Mouse (Mus musculus) cerebellum, adult 11-12 months (tissue): ENCODE results near the gene Itsn1.

ENCODE experiments used
- DNase-seq: peaks from one replicate; pipeline ENCODE4 v3.0.0; 2022

Gene Itsn1

DNA sequence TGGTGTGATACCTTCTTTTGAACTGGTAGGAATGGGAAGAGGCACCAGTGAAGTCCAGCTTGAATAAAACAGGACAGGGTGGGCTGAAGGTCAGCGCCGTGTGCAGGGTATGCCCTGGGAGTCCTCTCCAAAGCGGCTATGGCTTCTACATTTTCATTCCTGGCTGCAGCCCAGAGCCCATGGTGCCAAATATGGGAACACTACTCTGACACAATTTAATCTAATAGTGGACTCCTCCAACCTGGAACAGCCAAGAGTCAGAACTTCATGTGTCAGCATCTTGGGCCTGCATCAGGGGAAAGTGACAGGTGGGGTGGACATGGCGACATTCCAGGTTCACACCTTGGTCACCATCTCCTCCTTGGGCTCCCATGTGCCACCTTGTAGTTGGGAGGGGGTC, 147.4 kb downstream of the Itsn1 start:
- DNase-seq: no peak

DNA sequence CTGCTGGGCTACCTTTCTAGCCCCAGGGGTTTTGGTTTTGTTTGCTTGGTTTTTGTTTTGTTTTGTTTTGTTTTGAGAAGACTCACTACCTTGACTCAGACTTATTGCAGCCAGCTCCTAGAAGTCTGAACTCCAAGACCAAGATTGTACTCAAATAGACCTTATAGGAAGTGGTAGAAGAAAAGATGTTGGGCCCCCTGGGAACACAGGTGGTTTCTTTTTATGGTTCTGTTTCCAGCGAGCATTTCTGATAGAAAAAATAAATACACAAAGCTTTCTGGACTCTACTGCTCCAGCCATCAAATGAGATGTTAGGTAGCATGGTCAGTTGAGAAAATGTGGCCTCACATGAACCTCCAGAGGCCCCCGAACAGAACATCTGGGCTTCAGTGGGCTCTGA, 150.0 kb downstream of the Itsn1 start:
- DNase-seq: no peak

DNA sequence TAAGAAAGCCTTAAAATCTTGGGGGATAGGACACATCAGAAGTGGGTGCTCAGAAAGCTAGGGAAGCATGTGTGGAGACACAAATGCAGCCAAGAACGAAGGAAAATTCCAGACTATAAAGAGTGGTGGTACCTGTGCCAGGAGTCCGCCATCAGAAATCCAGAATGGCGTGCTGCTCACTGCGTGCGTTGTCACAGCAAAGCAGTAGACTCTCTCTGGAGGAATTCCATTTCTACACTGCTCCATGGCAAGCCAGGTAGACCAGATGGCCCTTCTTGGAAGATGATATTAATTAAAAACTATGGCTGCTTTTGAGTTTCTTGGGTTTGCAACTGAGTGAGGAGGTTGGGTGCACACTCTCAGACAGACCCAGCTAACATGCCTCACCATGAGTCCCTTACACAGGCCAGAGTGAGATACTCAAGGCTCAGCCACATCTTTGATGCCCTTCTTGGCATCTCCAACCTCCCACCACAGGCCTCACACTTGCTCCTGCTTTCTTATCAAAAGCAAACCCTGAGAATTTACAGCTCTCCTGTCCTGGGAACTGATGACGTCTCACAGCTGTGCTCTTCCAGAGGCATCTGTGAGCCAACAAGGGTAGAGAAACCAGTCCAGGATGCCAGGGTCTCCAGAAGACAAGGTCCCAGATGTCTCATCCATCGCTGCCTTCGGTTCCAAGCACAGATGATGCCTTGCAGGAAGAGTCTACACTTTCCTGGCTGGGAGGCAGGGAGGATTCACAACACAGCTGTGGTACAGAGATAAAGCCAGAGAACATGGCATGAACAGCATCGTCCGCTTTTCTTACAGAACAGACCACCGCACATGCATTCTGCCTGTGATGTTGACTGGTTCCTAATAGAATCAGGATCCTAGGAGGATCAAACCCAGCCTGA, 152.0 kb downstream of the Itsn1 start:
- no peak for DNase-seq

DNA sequence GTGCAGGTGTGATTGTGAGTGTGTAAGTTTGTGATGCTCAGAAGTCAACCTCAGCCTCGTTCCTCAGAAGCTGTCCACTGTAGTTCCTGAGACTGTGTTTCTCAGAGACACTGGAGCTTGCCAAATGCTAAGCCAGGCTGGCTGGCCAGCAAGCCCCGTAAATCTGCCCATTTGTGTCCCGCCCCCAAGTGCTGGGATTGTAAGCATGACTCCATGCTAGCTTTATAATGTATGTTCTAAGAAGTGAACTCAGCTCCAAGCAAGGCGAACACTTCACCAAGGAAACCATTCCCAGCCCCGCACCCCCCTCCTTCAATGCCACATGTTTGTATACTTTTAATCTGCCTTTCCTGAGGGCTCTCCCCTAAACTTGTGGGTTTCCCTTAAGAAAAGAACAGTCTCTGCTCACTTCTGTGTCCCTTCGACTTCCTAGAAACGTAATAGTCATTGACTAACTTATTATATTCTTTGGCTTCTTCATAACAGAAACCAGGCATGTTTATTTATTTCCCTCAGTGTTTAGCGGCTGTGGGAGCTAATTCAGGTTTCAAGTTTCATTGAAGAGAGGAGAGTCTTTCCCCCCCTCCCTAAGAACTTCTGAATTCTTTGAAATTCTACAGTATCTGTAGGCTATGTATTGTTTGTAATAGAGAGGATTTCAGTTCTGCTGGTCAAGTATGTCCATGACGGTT, 153.2 kb downstream of the Itsn1 start:
- DNase-seq: no peak

DNA sequence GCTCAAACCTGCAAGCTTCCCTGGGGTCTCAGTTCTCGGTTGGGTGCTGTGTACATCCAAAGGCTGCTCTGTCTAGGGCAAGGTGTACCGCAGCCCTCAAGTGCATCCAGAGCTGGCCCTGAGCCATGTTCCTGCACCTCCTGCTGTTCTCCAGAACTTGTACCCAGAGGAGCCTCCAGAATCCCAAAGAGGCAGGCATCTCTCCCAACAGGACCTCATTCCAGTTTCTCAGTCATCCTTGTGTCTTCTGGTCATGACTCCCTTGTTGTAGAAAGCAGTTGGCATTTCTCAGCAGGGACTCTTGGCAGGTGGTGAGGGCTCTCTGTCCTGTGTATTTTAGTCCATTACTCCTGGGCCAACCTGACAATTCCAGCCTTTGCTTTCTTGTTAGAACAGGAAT, 154.6 kb downstream of the Itsn1 start:
- DNase-seq: peak; percentile 76

DNA sequence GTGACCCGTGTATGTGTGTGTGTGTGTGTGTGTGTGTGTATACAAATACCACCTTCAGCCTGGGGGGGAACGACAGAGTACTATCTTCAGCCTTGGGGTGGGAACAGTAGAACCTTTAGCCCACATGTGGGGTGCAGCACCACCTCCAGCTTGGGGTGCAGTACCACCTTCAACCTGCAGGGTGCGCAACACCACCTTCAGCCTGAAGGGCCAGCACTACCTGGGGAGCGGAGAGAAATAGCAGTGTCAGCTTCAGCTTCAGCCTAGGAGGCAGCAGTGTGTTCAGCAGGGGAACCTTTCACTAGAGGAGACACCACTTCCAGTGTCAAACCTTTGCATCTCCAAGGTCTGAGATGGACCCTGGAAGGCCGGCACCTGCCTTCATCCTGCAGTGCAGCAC, 155.1 kb downstream of the Itsn1 start:
- no peak for DNase-seq

DNA sequence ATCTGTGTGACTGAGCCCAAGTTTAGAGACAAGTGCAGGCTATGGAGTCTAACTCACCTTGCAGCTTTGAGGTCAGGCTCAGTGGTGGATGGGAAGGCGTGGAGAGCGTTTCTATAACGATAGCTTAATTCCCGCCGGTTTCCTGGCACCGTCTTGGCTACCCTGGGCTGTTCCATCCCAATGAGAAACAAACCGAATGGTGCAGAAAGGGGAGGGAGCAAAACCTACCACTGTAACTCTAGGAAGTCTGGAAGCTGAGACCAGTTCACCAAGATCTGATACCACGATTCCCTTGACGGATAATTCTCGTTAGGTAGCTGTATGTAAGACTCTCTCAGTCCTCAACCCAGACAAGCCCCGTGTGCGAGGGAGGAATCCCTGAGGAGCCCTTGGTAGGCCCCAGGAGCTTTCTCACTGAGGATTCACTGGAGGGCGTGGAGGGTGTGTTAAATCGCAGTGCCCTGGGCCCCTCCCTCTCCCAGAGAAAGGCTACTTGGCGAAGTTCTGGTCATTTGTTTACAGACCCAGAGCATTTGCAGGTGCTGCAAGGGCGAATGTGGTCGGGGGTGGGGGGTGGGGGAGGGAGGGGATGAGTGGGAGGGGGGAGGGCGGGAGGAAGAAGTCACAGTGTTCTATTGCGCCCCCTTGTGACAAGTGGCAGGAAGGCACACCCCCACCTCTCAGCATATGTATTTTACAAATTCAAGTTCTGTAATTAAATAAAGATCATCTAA, 156.5 kb downstream of the Itsn1 start:
- DNase-seq: no peak

DNA sequence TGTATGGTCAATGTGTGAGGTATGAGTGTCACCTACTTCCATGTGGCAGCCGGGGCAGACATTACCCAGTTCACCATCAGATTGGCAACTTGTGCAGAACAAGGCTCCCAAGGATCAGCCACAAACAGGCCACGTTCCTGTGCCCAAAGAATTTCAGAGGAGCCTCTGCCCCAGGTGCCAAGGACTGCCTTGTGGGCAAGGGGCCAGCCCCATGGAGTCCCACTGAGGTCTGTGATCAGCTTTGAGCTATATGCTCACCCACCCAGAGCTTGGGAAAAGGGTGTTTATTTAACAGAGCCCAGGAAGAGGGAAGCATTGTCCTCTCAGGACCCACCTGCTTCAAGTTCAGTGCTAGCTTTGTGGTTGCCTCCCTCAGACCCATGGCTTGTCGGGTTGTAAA, 159.3 kb downstream of the Itsn1 start:
- DNase-seq: no peak

DNA sequence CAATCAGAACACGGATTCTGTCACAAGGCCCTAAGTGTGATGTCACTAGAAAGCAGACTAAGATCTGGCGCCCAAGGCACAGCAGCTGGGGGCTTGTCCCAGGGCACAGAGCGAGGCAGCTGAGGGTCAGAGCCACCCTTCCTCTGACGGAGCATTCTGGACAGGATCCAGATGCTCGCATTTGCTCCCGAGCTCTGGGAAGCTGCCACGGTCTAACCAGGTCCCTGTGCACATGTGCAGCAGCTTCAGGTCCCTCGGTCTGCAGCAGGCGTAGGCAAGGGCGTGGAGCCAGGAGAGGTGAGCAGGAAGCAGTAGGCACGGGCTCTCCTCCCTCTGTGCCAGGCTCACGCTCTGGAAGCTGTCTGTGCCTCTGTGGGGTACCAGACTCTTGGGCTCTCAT, 160.8 kb downstream of the Itsn1 start:
- DNase-seq: peak; percentile 68

DNA sequence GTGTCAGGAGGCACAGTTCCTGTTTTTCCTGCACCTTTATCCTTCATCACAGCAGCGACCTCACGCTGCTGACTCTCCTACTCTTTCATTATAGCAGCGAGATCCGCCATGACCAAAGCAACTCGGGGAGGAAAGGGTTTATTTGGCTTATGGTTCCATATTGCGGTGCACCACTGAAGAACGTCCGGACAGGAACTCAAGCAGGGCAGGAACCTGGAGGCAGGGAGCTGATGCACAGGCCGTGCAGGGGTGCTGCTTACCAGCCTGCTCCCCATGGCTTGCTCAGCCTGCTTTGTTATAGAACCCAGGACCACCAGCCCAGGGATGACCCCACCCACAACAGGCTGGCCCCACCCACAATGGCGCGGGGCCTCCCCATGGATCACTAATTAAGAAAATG, 162.1 kb downstream of the Itsn1 start:
- no peak for DNase-seq

DNA sequence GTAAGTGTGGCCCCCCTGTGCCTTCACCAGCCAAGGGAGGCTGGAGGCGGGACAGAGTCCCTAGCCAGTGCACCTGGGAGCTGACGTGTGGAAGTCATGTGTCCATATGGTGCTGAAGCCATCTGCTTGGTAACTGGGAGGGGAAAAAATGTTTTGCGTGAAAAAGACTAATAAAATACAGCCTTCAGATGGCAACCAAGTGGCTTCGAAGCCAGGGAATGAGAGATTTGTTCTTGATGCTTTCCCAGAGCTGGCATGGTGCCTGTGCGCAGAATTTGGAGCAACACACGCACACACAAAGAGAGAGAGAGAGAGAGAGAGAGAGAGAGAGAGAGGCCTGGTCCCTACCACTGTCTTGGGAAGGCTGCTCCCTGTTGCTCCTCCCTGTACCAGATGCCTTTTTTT, 167.3 kb downstream of the Itsn1 start:
- peak; percentile 72 for DNase-seq

DNA sequence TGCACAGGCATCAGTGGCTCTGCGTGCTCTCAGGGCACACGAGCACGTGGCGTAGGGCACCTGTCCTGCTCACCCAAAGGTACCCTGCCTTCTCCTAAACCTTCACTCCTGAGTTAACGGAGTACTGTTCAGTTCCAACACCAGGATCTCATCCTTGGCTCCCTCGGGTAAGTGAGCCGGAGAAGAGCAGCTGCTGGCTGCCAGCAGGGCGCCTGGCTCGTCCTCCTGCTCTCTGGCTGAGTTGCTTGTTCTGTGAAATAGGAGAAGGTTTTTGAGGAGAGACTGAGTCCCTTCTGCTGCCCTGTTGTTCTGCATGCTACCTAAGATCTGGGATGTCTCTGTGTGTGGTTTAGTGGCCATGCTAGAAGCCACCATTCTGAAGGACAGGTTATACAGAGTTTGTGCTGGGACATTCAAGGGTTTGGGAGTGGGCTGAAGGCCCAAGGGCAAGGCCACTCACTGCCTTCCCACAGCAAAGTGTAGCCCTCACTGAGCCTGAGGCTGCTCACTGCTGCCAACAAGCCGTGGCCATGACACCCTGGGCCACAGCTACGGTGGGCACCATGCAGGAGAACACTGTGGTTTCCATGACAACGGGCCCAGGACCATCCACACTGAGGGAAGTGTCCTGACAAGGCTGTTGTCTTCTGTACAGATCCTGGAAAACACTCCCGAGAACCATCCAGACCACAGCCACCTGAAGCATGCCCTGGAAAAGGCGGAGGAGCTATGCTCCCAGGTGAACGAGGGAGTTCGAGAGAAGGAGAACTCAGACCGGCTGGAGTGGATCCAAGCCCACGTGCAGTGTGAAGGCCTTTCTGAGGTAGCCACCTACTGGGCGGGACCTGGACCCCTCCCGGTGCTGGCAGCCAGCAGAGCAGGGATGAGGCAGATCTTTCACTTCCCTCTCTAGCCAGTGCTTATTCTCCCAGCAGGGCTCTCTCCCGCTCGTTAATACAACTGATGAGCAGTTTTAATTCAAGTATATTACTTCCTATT, 170.1 kb downstream of the Itsn1 start:
- peak; percentile 76 for DNase-seq

DNA sequence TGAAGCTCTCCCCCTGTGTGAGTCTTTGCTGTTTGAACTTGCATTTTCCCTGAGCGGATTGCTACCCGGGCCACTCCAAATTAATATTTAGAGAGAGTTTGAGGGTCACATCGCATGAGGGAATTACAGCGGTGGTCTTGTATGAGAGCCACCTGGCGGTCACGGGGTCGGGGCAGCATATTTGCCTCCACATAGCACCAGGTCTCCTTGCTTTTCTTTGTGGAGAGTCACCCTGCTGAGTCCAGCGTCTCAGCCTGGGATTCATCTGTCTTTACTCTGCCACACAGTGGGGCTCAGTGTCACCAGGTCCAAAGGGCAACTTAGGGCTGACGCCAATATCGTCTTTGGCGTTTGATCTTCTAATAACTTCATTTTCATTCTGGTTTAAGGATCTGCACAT, 171.2 kb downstream of the Itsn1 start:
- no peak for DNase-seq

DNA sequence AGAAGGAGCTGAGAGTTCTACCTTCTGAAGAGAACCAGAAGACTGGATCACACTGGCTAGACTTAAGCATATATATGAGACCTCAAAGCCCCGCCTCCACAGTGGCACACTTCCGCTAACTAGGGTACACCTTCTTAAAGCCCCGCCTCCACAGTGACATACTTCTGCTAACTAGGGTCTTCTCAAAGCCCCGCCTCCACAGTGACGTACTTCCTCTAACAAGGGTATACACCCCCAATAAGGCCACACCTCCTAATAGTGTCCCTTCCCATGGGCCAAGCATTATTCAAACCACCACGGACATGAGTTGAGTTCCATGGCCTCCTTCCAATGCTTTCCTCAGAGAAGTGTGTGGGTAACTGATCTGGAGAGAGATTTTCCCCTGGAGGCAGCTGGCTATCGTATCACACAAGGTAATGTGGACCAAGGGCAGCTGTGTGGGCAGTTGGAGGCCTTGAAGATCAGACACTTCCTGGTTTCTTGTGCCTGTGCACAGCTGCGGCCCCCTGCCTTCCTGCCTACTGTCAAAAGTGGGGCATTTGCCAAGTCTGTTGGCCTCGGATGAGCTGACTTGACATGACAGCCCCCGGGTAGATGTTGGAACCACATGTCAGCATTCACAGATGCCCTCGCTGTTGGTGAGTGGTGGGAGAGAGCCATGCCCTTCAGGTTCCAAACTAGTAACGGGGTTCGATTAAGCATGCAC, 174.9 kb downstream of the Itsn1 start:
- peak; percentile 76 for DNase-seq

DNA sequence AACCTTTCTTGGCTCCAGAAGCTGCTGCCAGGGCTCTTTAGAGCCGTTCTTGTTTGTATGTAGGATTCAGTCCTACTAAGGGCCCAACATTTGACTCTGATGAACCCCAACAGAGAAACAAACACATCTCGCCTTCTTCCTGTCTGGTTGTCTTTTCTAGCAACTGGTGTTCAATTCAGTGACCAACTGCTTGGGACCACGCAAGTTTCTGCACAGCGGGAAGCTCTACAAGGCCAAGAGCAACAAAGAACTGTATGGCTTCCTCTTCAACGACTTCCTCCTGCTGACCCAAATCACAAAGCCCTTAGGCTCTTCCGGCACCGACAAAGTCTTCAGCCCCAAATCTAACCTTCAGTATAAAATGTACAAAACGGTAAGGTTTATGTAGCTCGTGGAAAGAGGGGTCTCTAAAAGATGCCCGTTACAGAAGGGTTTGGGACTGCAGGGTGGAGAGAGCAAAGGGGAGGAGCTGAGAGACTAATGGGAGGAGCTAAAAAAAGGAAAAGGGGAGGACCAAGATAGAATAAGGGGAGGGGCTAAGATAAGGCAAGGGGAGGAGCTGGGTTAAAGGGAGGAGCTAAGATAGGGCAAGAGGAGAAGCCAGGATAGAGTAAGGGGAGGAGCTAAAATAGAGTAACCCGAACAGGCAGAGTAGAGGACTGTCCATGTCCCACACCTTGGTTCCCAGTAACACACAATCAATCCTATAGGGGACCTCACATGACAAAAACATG, 176.2 kb downstream of the Itsn1 start:
- no peak for DNase-seq

DNA sequence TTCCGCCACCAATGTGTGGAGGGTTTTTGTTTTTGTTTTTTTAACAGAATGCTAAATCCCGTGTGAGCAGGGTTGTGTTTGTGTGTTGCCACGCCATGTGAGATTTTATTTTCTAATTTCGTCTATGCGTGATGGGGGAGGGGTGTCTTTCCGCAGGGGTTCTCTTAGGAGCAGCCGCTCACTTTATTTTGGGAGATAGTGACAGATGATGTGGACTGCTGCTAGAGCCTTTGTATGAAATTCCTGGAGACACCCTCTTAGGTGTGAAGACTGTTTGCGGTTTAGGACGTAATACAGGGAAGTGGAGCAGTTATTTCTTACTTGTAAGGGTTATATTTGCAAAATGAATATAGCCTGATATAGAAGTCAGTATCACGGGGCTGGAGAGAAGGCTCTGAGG, 176.9 kb downstream of the Itsn1 start:
- no peak for DNase-seq

DNA sequence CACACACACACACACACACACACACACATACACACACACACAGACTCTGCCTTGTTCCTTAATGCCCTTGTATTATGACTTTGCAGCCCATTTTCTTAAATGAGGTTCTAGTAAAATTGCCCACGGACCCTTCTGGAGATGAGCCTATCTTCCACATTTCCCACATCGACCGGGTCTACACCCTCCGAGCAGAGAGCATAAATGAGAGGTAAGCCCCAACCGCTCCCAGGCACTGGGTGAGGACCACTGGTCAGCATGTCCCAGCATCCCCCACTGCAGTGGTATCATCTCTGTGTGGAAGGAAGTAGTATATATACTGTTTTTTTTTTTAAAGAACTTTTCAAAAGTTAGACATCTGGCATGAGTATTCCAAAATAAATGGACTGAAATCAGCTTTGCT, 177.6 kb downstream of the Itsn1 start:
- DNase-seq: no peak

DNA sequence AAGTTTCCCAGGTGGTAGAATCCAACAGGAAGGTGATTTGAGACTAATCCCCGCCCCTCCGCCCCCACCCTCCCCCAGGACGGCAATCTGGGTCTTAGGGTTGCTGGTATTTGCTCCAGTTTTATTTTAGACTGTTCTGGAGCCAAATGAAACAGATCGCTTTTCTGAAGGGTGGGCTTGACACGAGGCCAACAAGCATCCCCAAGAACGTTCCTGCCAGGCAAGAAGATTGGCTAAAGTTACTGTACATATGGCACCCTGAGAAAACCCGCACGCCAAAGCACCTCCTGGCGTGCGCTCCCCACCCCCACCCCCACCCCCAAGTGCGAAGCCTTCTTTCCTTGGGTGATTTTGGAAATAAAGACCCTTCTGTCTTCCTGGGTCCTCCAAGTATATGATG, 178.1 kb downstream of the Itsn1 start:
- DNase-seq: no peak

DNA sequence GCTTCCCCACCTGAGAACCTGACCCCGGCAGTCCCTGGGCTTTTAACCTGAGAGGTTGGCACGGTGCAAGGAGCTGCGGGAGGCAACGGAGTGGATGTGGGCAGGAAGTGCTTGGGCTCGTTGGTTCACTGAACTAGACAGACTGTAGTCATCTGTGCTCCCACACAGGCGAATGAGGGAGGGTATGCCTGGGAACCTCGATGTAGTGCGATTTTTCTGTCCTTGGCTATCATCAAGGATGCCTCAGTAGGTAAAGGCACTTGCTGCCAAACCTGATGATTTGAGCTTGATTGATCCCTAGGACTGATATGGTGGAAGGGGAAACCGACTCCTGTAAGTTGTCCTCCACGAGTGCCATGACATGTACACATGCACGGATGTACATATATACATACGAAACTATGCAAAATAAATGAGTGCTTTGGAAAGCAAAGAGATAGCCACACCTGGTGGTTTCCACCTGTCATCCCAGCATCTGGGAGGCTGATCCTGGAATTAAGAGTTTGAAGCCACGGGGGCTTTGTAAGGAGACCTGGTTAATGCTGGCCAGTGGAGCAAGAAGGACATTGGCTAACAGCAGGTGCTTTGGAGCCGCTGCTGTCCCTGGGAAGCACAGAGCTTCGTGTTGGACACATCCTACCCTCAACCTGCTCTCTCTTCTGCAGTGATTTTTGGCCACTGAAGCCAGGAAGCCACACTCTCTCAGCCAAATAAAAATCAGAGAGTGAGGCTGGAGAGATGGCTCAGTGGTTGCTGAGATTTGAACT, 180.7 kb downstream of the Itsn1 start:
- DNase-seq: no peak

DNA sequence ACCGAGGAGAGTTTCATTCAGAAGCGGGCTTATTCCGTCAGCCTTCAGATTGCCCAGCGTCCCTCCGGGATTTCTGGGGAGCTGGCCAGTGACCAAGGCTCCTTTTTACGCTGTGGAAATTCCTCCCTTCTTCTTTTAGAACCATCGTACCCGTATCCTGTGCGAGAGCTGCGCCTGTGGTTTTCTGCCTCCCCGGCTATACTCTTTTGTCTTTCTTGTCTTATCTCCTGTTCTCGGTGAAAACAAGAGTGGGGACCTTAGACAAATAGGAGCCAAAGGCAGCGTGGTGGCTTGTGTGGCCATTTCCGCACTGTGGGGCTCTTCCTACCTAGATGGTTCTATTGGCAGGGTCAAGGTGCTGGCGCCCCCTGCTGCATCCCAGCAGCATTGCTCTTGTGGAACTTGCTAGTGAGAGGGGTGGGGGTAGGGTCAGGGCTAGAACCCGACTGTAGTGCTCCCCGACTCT, 188.6 kb downstream of the Itsn1 start:
- peak; percentile 87 for DNase-seq
